Mouse (Mus musculus): ENCODE measurements around the gene Cnn1.
"Not testable (repeated sequence)": the region's sequence is repeated elsewhere in the genome, so short reads cannot be mapped to it uniquely, and the experiment has no call there.

The Cnn1 gene

GRCm38 (mm10) chr9:22125246-22126027 is 26.4 kb downstream of the Cnn1 start:
- DNase-seq (ENCODE audit: low read depth, low spot score), result no peak

DNA sequence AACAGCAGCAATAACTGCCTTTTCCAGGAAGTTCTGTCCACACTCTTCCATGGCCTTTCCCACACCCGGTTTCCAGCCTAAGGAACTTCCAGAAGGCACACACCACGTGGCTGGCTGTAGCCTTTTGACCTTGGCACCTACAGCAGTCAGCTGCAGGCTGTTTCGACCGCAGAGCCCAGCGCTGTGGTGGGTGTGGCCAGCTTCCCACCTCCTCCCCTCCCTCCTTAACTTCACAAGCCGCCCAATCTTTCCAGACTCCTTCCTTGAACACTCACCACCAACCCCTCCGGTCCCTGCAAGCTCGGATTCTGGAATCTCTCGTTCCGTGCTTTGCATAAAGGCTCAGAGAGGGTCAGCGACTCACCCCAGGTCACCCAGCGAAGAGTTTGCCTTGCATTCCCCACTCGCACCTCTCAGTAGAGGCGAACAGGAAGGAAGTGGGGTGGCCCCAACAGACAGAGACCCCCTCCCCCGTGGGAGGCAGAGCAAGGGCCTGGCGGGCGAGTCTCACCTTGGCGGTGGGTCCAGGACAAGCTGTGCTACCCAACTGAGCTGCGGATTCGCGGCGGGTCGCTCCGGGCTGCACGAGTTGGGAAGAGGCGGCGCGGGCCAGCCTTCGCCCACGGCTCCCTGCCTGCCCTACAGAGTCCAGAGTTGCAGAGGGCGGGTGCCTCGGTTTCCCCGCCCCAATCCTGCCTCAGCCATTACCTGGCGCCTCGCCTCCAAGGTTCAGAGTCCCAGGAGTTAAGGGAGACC is 32.4 kb downstream of the Cnn1 start:
- DNase-seq (ENCODE audit: low read depth, low spot score), result no peak

- no peak for DNase-seq (ENCODE audit: low read depth, low spot score)
These were observed 33.2 kb downstream of the Cnn1 start for GRCm38 (mm10) chr9:22132220-22132619.

DNA sequence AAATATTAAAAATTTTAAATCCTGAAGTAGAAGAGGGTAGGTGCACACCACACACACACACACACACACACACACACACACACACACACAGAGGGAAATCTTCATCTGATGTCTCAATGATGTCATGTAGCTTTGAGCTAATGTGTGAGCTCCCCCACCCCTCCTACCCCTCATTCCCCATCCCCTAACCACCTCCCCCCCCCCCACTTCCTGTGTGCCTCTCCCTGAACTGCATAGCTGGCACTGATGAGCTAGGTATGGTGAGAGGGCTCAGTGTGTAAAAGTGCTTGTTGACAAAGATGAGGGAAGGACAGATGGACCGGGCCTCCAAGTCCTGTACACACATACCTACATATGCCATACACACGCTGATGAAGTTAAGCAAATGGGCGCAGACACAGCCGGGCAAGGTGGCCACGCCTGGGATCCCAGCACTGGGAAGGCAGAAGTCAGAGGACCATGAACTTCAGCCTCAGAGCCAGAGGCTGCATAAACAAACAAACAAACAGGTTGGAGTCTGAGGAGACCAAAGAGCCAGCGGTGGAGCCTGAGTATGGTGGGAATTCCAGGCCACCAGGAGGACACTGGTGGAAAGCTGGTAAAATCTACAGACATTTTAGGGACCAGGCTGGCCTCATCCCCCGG is 35.4 kb downstream of the Cnn1 start:
- no peak for DNase-seq (ENCODE audit: low read depth, low spot score)

DNA sequence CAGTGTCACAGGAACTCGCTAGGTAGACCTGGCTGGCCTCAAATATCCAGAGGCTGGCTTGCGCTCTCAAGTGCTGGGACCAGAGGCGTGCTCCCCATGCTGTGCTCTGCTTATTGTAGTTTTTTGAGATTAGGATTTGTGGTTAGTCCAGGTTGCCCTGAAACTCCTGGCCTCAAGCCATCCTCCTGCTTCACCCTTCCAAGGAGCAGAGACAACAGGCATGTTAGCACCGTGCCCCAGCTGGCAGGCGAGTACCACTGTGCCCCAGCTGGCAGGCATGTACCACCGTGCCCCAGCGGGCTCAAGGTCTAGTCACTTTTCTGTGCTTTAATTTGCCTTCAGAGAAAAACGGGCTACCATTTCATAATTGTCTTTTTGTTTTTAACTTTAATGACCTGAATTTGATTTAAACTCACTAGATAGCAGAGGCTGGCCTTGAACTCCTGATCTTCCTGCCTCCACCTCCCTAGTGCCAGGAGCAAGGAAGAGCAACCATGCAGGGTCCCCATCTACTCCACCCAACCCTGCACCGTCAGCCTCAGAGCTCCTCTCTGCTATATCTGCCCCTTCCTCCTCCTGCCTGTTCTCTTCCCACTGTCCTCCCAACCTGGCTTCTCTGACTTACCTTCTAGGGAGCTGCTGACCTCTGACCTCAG is 36.1 kb downstream of the Cnn1 start:
- no peak for DNase-seq (ENCODE audit: low read depth, low spot score)

GRCm38 (mm10) chr9:22135644-22136390 is 36.8 kb downstream of the Cnn1 start, which contains the start of gene Acp5:
Acp5 (minus strand) TSS chr9:22135711.
- no peak for DNase-seq (ENCODE audit: low read depth, low spot score)

- no peak for DNase-seq (ENCODE audit: low read depth, low spot score)
These were observed 37.9 kb downstream of the Cnn1 start for GRCm38 (mm10) chr9:22136765-22137547.

DNA sequence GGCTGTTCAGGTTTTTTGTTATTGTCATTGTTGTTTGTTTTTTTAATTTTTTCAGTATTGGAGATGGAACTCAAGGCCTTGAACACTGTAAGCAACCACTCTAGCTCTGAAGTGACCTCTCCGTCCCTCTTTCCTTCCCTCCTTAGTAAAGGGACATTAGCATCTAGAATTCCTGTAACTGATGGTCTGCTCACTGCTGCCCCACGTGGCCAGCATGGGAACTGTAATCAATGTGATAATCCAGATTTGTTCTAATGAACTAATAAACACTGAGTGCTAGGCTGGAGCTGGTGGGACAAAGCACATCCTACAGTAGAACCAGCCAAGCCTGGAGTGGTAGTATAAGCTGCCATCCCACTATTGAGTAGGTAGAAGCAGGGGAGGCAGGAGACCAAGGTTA is 39.5 kb downstream of the Cnn1 start:
- no peak for DNase-seq (ENCODE audit: low read depth, low spot score)

DNA sequence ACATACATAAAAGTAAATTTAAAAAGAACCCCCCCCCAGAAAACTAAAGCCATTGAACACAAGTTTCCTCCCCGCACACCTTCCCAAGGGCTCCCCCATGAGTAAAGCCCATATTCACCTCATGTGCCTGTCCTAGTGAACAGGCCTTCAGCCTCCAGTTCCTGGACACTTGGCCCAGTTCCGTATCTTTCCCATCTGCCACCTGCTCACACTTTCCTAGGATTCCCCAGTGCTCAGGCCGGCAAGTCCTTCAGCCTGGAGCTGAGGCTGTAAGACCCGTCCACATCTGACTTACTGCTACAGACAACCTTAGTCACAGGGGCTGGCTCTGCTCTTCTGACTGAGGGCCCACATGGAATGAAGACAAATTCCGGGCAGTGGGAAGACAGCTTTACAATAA is 40.7 kb downstream of the Cnn1 start:
- no peak for DNase-seq (ENCODE audit: low read depth, low spot score)

DNA sequence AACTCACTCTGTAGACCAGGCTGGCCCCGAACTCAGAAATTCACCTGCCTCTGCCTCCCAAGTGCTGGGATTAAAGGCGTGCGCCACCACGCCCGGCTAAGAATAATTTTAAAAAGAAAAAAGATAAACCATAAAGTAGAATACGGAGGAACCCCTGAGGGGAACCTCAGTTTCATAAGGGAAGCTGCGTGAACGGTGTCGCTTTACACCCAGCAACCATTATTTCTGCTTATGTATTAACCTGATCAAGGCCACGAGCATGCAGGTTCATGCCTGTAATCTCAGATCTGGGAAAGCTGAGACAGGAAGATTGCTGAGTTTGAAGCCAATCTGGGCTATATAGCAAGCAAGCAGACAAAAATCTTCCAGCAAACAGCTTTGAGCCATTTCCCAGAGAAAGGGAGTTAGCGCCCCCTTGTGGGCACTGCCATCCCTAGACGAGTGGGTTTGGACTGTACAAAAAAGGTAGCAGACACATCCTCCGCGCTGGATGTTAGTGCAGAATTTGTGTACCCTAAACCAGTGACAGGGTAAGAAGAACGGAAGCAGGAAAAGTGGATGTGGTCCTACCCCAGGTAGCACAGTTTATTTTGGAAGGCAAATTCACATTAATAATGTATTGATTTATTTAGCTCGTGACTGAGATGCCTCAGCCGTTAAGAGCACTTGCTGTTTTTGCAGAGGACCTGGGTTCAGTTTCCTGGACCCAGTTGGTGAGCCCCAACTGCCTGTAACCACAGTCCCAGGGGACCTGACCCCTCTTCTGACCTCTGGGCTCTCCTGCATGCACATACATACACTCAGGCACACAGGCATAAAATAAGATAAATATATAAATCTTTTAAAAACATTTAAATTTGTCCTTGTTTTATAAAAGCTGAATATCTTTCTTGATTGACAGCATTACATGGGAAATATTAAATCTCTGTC is 44.4 kb downstream of the Cnn1 start:
- DNase-seq (ENCODE audit: low read depth, low spot score), result peak; percentile 51

DNA sequence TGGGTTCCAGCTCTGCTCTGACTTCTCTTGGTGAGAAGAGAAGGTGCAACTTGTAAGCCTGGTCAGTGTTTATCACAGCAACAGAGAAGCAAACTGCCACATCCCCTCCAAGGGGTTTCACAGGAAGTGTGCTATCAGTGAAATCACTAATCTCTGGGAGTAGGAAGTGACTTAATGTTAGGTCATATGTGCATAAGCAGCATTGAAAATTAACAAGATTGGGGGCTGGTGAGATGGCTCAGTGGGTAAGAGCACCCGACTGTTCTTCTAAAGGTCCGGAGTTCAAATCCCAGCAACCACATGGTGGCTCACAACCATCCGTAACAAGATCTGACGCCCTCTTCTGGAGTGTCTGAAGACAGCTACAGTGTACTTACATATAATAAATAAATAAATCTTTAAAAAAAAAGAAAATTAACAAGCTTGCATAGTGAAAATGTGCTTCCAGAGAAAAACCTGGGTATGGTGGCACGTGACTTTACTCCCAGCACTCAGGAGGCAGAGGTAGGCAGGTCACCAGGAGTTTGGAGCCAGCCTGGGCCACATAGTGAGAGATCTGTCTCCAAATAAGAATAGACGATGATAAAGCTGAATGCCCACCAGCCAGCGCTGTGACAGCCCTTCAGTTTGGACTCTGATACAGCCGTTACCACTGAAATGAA is 45.4 kb downstream of the Cnn1 start:
- DNase-seq (ENCODE audit: low read depth, low spot score), result no peak

- no peak for DNase-seq (ENCODE audit: low read depth, low spot score)
These were observed 50.6 kb downstream of the Cnn1 start for GRCm38 (mm10) chr9:22149426-22150248.

DNA sequence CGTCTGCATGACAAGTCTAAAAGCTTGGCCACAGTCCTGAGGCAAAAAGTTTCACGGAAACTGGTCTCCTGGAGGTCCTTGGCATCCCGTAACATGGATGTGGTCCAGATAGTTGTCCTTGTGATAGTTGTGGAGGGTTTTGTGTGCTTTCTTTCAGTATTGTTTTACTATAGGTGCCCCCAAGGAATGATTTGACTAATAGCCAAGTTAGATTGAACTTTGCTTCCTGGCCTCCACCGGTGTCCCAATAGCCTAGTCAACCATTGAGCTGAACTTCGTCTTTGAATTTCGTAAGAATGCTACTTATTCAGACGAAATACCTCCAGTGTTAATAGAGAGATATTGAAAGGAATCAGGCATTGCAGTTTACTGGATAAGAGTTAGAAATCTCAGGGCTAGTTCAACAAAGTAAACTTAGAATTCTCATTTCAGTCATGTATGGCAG is 51.3 kb downstream of the Cnn1 start:
- DNase-seq (ENCODE audit: low read depth, low spot score), result not testable (repeated sequence)

- DNase-seq (ENCODE audit: low read depth, low spot score), result no peak
These were observed 51.9 kb downstream of the Cnn1 start for GRCm38 (mm10) chr9:22150946-22151345.

DNA sequence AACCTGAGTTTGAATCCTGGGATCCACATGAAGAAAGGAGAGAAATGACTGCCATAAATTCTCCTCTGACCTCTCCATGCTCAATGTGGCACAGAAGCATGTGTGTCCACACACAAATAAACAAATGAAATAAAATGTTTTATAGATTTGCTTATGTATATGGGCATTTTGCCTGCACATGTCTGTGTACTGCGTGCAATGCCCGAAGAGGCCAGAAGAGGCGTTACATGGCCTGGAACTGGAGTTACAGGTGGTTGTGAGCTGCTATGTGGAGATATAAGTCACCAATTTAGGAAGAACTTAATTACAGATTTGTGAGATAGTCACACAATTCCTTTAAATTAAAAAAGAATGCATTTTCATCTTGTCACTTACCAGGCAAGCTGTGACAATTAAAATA is 54.8 kb downstream of the Cnn1 start:
- DNase-seq (ENCODE audit: low read depth, low spot score), result no peak

GRCm38 (mm10) chr9:22155614-22156013 is 56.6 kb downstream of the Cnn1 start:
- peak; percentile 58 for DNase-seq (ENCODE audit: low read depth, low spot score)

DNA sequence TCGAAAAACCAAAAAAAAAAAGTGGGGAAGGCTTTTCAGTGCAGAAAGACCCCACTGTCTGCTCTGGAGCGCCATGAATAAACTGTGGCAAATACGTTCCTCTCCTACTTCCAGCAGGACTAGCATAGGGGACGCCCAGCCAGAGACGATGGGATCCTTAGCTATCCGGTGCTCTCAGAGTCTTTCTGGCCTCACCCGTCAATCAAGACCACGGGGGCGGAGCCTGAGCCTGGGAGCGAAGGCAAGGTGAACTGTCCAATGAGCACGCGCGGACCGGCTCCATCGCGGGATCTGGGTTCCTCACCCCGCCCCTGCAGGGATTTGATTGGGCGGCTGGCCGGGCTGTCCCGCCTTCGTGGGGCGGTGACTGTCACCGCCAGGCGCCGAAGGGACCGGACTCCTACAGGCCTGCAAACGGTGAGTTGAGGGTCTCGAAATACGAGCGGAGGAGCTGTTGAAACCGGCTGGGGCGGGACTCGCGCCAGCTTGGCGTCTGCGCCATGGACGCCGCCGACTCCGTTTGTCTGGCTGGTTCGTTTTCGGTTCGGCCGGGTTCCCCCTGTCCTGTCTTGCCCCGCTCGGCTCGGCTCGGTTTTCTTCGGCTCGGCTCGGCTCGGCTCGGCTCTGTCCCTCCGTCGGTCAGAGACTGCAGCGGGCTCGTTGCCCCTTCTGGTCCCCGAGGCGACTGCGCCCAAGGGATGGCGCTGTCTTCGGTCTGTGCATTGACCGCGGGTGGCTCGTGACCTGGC is 57.7 kb downstream of the Cnn1 start, which contains the start of gene Pigyl:
Gene Pigyl (plus strand): TSS at position 350 of the 749 bp plus-strand sequence.
- DNase-seq (ENCODE audit: low read depth, low spot score), result peak; percentile 95

Measured in telencephalon, adult 2 months (tissue).